Mouse (Mus musculus) liver, embryonic 12.5 days (tissue): ENCODE measurements around the gene Pld2. TPM values are rescaled to one million over a fixed set of nuclear protein-coding genes. Genes with fewer than 3 reads are reported as not detected.

Source experiments
- ATAC-seq: fragments of 200-750 bp; cut with Nextera tagmentation; 2 replicates; pipeline ENCODE4 v1.8.0; 2017; ENCODE audit warnings: moderate number of reproducible peaks, mild to moderate bottlenecking, moderate library complexity
- H3K27ac ChIP-seq: fragments of 300-500 bp; sonication (generic); 2 replicates; pipeline ENCODE4 v1.5.1; 2016; ENCODE audit warnings: mild to moderate bottlenecking
- H3K27me3 ChIP-seq: fragments of 300-500 bp; sonication (generic); replicated peaks from 2 replicates; pipeline ENCODE4 v1.6.1; 2016; ENCODE audit warnings: mild to moderate bottlenecking, moderate library complexity
- H3K36me3 ChIP-seq: fragments of 300-500 bp; sonication (generic); 2 replicates; pipeline ENCODE4 v1.6.1; 2016; ENCODE audit warnings: mild to moderate bottlenecking, moderate library complexity
- H3K4me1 ChIP-seq: fragments of 300-500 bp; sonication (generic); 2 replicates; pipeline ENCODE4 v1.6.1; 2016
- H3K4me2 ChIP-seq: fragments of 300-500 bp; sonication (generic); 2 replicates; pipeline ENCODE4 v1.6.1; 2016; ENCODE audit warnings: mild to moderate bottlenecking, moderate library complexity
- H3K4me3 ChIP-seq: fragments of 300-500 bp; sonication (generic); 2 replicates; pipeline ENCODE4 v1.5.1; 2016; ENCODE audit warnings: mild to moderate bottlenecking, moderate library complexity
- H3K9ac ChIP-seq: fragments of 300-500 bp; sonication (generic); 2 replicates; pipeline ENCODE4 v1.6.1; 2016; ENCODE audit warnings: mild to moderate bottlenecking, moderate library complexity
- H3K9me3 ChIP-seq: fragments of 300-500 bp; sonication (generic); replicated peaks from 2 replicates; pipeline ENCODE4 v1.6.1; 2016; ENCODE audit warnings: mild to moderate bottlenecking, moderate library complexity
- WGBS: fragments of 180-500 bp; shearing (Covaris S2); methylation state at CpG from one replicate; pipeline ENCODE4 v1.1.7; 2016; ENCODE audit not compliant: insufficient replicate concordance; 5-methylcytosine and 5-hydroxymethylcytosine counted together
- polyA plus RNA-seq: library from polyadenylated mRNA; unstranded; fragments of >200 nt; fragmentation: Nextera tagmentation; extraction: Ambion mirVana; gene quantifications from 2 replicates; pipeline ENCODE4 v1.2.1, GENCODE M21; 2016

Gene Pld2
- polyA plus RNA-seq, 1 experiment from 2014 or later: 2.0 TPM

DNA sequence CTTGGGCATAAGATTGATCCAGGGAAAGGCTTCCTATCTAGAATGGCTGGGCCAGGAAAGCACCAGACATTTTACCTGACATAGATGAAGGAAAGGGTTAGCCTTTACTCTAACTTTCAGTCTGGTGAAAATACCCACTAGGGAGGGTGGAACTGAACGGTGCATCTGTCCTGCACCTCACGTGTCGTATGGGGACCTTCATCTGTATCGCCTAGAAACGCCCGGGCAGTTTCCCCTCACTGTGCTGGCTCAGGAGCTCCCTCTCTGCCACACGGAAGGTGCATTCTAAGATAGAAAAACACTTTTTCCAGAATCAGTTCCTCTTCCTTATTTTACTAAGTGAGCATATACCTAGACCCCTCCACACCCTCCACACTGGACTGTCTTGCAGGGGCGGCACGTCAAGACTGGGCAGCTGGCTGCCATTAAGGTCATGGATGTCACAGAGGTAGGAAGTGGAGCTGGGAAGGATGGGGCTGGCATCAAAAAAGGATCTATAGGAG, 58.6 kb downstream of the Pld2 start:
- Histone ChIP-seq H3K36me3 (peaks cover 62% of the 10 kb centered on the region), H3K9me3 (no peaks in the 10 kb centered on the region), H3K4me2 (no peak overlapping the region), H3K27me3 (no peaks in the 10 kb centered on the region), H3K27ac (no peak overlapping the region), H3K4me3 (no peak overlapping the region), H3K9ac (no peak overlapping the region), H3K4me1 (peaks cover 38% of the 10 kb centered on the region)
- WGBS: 81% methylated on average over 9 of the region's 9 CpGs
- ATAC-seq: no peak

GRCm38 (mm10) chr11:70605024-70605566, 65.2 kb downstream of the Pld2 start:
- Histone ChIP-seq H3K27ac (no peak overlapping the region), H3K36me3 (peaks cover 92% of the 10 kb centered on the region), H3K9ac (no peak overlapping the region), H3K4me2 (no peak overlapping the region), H3K4me3 (no peak overlapping the region), H3K4me1 (0 out of 2 replicates have a peak, but pooled peaks cover 4% of the 10 kb centered on the region), H3K27me3 (no peaks in the 10 kb centered on the region), H3K9me3 (no peaks in the 10 kb centered on the region)
- ATAC-seq: no peak
- WGBS: 60% methylated on average over 14 of the region's 14 CpGs

DNA sequence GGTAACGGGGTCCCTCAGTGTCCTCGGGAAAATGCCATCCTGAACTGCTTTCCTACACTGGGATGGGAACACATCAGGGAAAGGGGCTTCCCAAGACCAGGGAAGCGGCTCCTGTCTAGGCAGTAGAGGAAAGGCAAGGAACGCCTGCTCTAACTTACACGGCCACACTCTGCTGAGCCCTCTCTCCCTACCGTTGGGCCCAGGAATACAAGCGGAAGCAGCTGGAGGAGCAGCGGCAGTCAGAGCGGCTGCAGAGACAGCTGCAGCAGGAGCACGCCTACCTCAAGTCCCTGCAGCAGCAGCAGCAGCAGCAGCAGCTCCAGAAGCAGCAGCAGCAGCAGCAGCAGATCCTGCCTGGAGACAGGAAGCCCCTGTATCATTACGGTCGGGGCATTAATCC, 66.9 kb downstream of the Pld2 start:
- H3K9ac ChIP-seq: no peak overlapping the region
- H3K27ac ChIP-seq: no peak overlapping the region
- no peak overlapping the region for H3K4me3 ChIP-seq
- peaks cover 99% of the 10 kb centered on the region for H3K36me3 ChIP-seq
- H3K4me1 ChIP-seq: 0 out of 2 replicates have a peak, but pooled peaks cover 4% of the 10 kb centered on the region
- no peaks in the 10 kb centered on the region for H3K27me3 ChIP-seq
- 77% methylated on average over 12 of the region's 12 CpGs for WGBS
- H3K4me2 ChIP-seq: no peak overlapping the region
- no peak for ATAC-seq
- no peaks in the 10 kb centered on the region for H3K9me3 ChIP-seq

DNA sequence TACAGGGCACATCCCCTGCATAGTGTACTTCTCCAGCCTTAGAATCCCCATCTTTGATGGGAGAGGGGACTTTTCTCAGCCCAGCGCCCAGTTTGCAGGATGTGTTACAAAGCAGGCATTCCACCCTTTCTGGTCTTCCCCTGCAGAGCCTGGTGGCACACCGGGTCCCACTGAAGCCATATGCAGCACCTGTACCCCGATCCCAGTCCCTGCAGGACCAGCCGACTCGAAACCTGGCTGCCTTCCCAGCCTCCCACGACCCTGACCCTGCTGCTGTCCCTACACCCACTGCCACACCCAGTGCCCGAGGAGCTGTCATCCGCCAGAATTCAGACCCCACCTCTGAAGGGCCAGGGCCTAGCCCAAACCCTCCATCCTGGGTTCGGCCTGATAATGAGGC, 67.7 kb downstream of the Pld2 start:
- Histone ChIP-seq H3K27ac (no peak overlapping the region), H3K4me2 (no peak overlapping the region), H3K4me3 (no peak overlapping the region), H3K27me3 (no peaks in the 10 kb centered on the region), H3K9me3 (no peaks in the 10 kb centered on the region), H3K36me3 (peaks cover 98% of the 10 kb centered on the region), H3K4me1 (0 out of 2 replicates have a peak, but pooled peaks cover 6% of the 10 kb centered on the region), H3K9ac (no peak overlapping the region)
- whole genome bisulfite sequencing: 74% methylated on average over 9 of the region's 9 CpGs
- ATAC-seq: no peak

Other genes with a start within 250 kb of the Pld2 start
- 0.12 and 0.20 TPM in 2 replicates for gene Alox12e, start 217.4 kb upstream of the Pld2 start, polyA plus RNA-seq
- gene Alox15, start 188.0 kb upstream of the Pld2 start, polyA plus RNA-seq: 0.88 and 1.9 TPM in 2 replicates
- gene Pelp1, start 130.0 kb upstream of the Pld2 start, polyA plus RNA-seq: 28.6 and 29.7 TPM in 2 replicates
- gene Arrb2, start 107.4 kb upstream of the Pld2 start, polyA plus RNA-seq: 17.9 and 22.5 TPM in 2 replicates
- gene Med11, start 88.1 kb upstream of the Pld2 start, polyA plus RNA-seq: 19.7 and 21.7 TPM in 2 replicates
- gene Zmynd15, start 80.6 kb upstream of the Pld2 start, polyA plus RNA-seq: 0.12 and 0.23 TPM in 2 replicates
- 0.87 and 1.1 TPM in 2 replicates for gene Cxcl16, start 80.1 kb upstream of the Pld2 start, polyA plus RNA-seq
- gene Tm4sf5, start 34.8 kb upstream of the Pld2 start, polyA plus RNA-seq: 2.8 and 2.9 TPM in 2 replicates
- gene Vmo1, start 25.4 kb upstream of the Pld2 start, polyA plus RNA-seq: 0.42 and 0.44 TPM in 2 replicates
- gene Gltpd2, start 20.9 kb upstream of the Pld2 start, polyA plus RNA-seq: 15.3 and 17.5 TPM in 2 replicates
- 415 and 437 TPM in 2 replicates for gene Psmb6, start 14.7 kb upstream of the Pld2 start, polyA plus RNA-seq
- gene Gm40193, start 7.1 kb upstream of the Pld2 start, polyA plus RNA-seq: not detected in 2 replicates
- gene Mink1, start 22.8 kb downstream of the Pld2 start, polyA plus RNA-seq: 8.3 and 8.7 TPM in 2 replicates
- not detected in 2 replicates for gene 4930544D05Rik, start 75.8 kb downstream of the Pld2 start, polyA plus RNA-seq
- gene Chrne, start 79.2 kb downstream of the Pld2 start, polyA plus RNA-seq: not detected in 2 replicates
- 5.5 and 5.6 TPM in 2 replicates for gene Gp1ba, start 99.1 kb downstream of the Pld2 start, polyA plus RNA-seq
- gene Rnf167, start 107.2 kb downstream of the Pld2 start, polyA plus RNA-seq: 73.6 and 86.1 TPM in 2 replicates
- 77.3 and 83.3 TPM in 2 replicates for gene Slc25a11, start 107.4 kb downstream of the Pld2 start, polyA plus RNA-seq
- 1,519 and 1,532 TPM in 2 replicates for gene Pfn1, start 114.6 kb downstream of the Pld2 start, polyA plus RNA-seq
- 6.7 and 7.6 TPM in 2 replicates for gene Eno3, start 117.1 kb downstream of the Pld2 start, polyA plus RNA-seq
- gene Spag7, start 129.4 kb downstream of the Pld2 start, polyA plus RNA-seq: 76.8 and 84.5 TPM in 2 replicates
- gene Camta2, start 148.0 kb downstream of the Pld2 start, polyA plus RNA-seq: 6.1 and 6.4 TPM in 2 replicates
- 0.41 and 0.97 TPM in 2 replicates for gene Inca1, start 160.1 kb downstream of the Pld2 start, polyA plus RNA-seq
- gene Kif1c, start 160.5 kb downstream of the Pld2 start, polyA plus RNA-seq: 1.0 and 1.1 TPM in 2 replicates
- 1.9 and 2.2 TPM in 2 replicates for gene Zfp3, start 224.1 kb downstream of the Pld2 start, polyA plus RNA-seq